In the genomic region with DNA sequence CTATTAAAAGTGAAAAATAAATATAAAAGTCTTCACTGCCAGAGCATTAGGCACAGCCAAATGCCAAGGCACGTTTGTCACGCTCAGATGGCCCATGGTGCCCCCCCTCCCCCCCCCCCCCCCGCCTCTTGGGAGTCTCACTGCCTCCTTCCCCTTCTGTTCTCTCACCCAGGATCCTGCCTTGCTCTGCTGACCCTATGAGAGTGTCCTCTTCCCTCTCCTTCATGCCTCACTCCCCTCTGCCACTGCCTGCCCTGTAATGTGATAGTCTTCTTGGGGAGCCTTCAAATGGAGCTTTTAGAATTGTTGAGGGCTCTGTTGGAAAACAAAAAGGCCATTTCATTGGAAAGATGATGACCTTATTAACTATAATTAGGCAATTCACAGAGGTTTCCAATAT, we compare ENCODE assay signal across 23 mouse cellular contexts. TPM values are rescaled to one million over a fixed set of nuclear protein-coding genes. Genes with fewer than 3 reads are reported as not detected.
A peak's percentile ranks its signal among the peaks of the same experiment; 100 is the strongest.
DNase-seq lines count a peak whose midpoint lies in the region; ATAC-seq and TF ChIP-seq lines count a peak whose summit lies in the region.
"Had no signal": no experiment of that assay in that cellular context is flagged by ENCODE, and none has a peak within 500 bp of the region (broad histone marks: within the 10 kb centered on the region; RNA-seq: fewer than 3 reads in every experiment).

No protein-coding gene starts in this region.

- no peak for TF ChIP-seq CTCF in kidney, postnatal 0 days (IDR thresholded peaks at IDR 0.05; ENCODE audit: low read depth)

- 0 out of 2 replicates have a peak overlapping the region, but pooled peaks have one; percentile 42 for H3K27ac ChIP-seq in kidney, embryonic 14.5 days (ENCODE audit: low read depth, low read length)
- H3K27ac ChIP-seq in kidney, postnatal 0 days, result no peak overlapping the region; the same call in 1 of the 2 replicates
- no peak overlapping the region for H3K27ac ChIP-seq in forebrain, embryonic 14.5 days (ENCODE audit: low read depth, low read length)
- H3K27ac ChIP-seq: embryonic facial prominence, embryonic 12.5 days; embryonic facial prominence, embryonic 15.5 days; forebrain, embryonic 15.5 days; heart, embryonic 15.5 days; hindbrain, embryonic 14.5 days had no signal

- no peak overlapping the region for H3K4me3 ChIP-seq in kidney, embryonic 14.5 days (ENCODE audit: low read length)
- no peak overlapping the region for H3K4me3 ChIP-seq in kidney, postnatal 0 days (replicated peaks; ENCODE audit: low read depth, low read length)
- H3K4me3 ChIP-seq in forebrain, embryonic 14.5 days (ENCODE audit: low read depth, low read length), result no peak overlapping the region
- H3K4me3 ChIP-seq: embryonic facial prominence, embryonic 12.5 days; embryonic facial prominence, embryonic 15.5 days; forebrain, embryonic 15.5 days; heart, embryonic 12.5 days; heart, embryonic 15.5 days had no signal

- no peak overlapping the region for H3K4me2 ChIP-seq in kidney, embryonic 14.5 days (replicated peaks; ENCODE audit: low read depth, low read length)
- no peak overlapping the region for H3K4me2 ChIP-seq in kidney, postnatal 0 days (ENCODE audit: low read length)
- H3K4me2 ChIP-seq in forebrain, embryonic 14.5 days (ENCODE audit: low read length), result no peak overlapping the region
- H3K4me2 ChIP-seq: embryonic facial prominence, embryonic 12.5 days; embryonic facial prominence, embryonic 15.5 days; forebrain, embryonic 15.5 days; heart, embryonic 12.5 days; heart, embryonic 15.5 days; hindbrain, embryonic 14.5 days had no signal

- peak; percentile 93 for ATAC-seq in kidney, embryonic 14.5 days (ENCODE audit: low FRiP score, low TSS enrichment)
- peak; percentile 90 for ATAC-seq in kidney, postnatal 0 days (replicated peaks; ENCODE audit: low FRiP score, low read depth)
- ATAC-seq in forebrain, embryonic 14.5 days, result no peak
- ATAC-seq: CD4-positive, CD25-positive, alpha-beta regulatory T cell, adult 4 months; forebrain, embryonic 15.5 days had no signal

- no peaks in the 10 kb centered on the region for H3K27me3 ChIP-seq in kidney, embryonic 14.5 days (ENCODE audit: control insufficient read depth, insufficient read depth, low read length)
- no peaks in the 10 kb centered on the region for H3K27me3 ChIP-seq in kidney, postnatal 0 days (ENCODE audit: insufficient read depth, low read length)
- no peaks in the 10 kb centered on the region for H3K27me3 ChIP-seq in forebrain, embryonic 14.5 days (replicated peaks; ENCODE audit: control insufficient read depth, insufficient read depth, low read length)
- H3K27me3 ChIP-seq: embryonic facial prominence, embryonic 12.5 days; embryonic facial prominence, embryonic 15.5 days; forebrain, embryonic 15.5 days; heart, embryonic 12.5 days; heart, embryonic 15.5 days had no signal

- no peak for DNase-seq in kidney, adult 9 months
- DNase-seq in kidney, postnatal 0 days (ENCODE audit: low spot score), result peak; percentile 86
- no peak for DNase-seq in kidney, postnatal 4 days
- peak; percentile 10 to 46 for DNase-seq in kidney, postnatal 25 days
- DNase-seq in forebrain, embryonic 14.5 days (ENCODE audit: low spot score), result no peak
- DNase-seq: adrenal gland, adult 2 months; adrenal gland, postnatal 14 days; cerebellum, adult 11 months; cerebellum, adult 2 months; cerebellum, adult 9-11 months; cerebellum, postnatal 25 days; gastrocnemius, postnatal 25 days; heart, adult 18-20 months; heart, postnatal 10 days; heart, postnatal 36 days had no signal

- no peaks in the 10 kb centered on the region for H3K9me3 ChIP-seq in kidney, embryonic 14.5 days (ENCODE audit: control insufficient read depth, low read length)
- no peaks in the 10 kb centered on the region for H3K9me3 ChIP-seq in kidney, postnatal 0 days (replicated peaks; ENCODE audit: low read length)
- H3K9me3 ChIP-seq in forebrain, embryonic 14.5 days (replicated peaks; ENCODE audit: control insufficient read depth, low read length), result no peaks in the 10 kb centered on the region
- H3K9me3 ChIP-seq: embryonic facial prominence, embryonic 12.5 days; embryonic facial prominence, embryonic 15.5 days; forebrain, embryonic 15.5 days; heart, embryonic 12.5 days; heart, embryonic 15.5 days had no signal

- no peaks in the 10 kb centered on the region for H3K36me3 ChIP-seq in kidney, embryonic 14.5 days (ENCODE audit: control insufficient read depth, insufficient read depth, low read length)
- H3K36me3 ChIP-seq in kidney, postnatal 0 days (ENCODE audit: insufficient read depth, low read length), result no peaks in the 10 kb centered on the region
- H3K36me3 ChIP-seq in forebrain, embryonic 14.5 days (ENCODE audit: control insufficient read depth, insufficient read depth, low read length), result no peaks in the 10 kb centered on the region
- H3K36me3 ChIP-seq: embryonic facial prominence, embryonic 12.5 days; embryonic facial prominence, embryonic 15.5 days; forebrain, embryonic 15.5 days; heart, embryonic 12.5 days; heart, embryonic 15.5 days had no signal

- WGBS in kidney, embryonic 14.5 days, result 7% methylated on average over 2 of the region's 3 CpGs
- 16% methylated on average over 2 of the region's 3 CpGs for WGBS in kidney, postnatal 0 days
- 51% methylated on average over 3 of the region's 3 CpGs for WGBS in forebrain, embryonic 14.5 days

- no peak overlapping the region for H3K9ac ChIP-seq in kidney, embryonic 14.5 days (ENCODE audit: low read depth, low read length)
- H3K9ac ChIP-seq in kidney, postnatal 0 days (ENCODE audit: low read depth, low read length), result no peak overlapping the region
- no peak overlapping the region for H3K9ac ChIP-seq in forebrain, embryonic 14.5 days (ENCODE audit: low read length)
- H3K9ac ChIP-seq: embryonic facial prominence, embryonic 12.5 days; embryonic facial prominence, embryonic 15.5 days; forebrain, embryonic 15.5 days; heart, embryonic 12.5 days; heart, embryonic 15.5 days; hindbrain, embryonic 14.5 days had no signal

- H3K4me1 ChIP-seq in kidney, embryonic 14.5 days (ENCODE audit: control insufficient read depth, insufficient read depth, low read length), result peaks cover 21% of the 10 kb centered on the region
- peaks cover 13% of the 10 kb centered on the region; the same call in 1 of the 2 replicates for H3K4me1 ChIP-seq in kidney, postnatal 0 days (replicated peaks; ENCODE audit: insufficient read depth, low read length)
- peaks cover 8% of the 10 kb centered on the region; the same call in 1 of the 2 replicates for H3K4me1 ChIP-seq in forebrain, embryonic 14.5 days (ENCODE audit: control insufficient read depth, insufficient read depth, low read length)

RNA-seq across cellular contexts. Expression of a gene that starts 38.1 kb away (rescaled TPM):
- 62.4 and 107 TPM in 2 replicates for polyA plus RNA-seq in kidney, embryonic 14.5 days (2014; fragmentation: Nextera tagmentation; extraction: Ambion mirVana)
- 67.3 and 72.7 TPM in 2 replicates for polyA plus RNA-seq in kidney, postnatal 0 days (2015; fragmentation: Nextera tagmentation; extraction: Ambion mirVana)
- polyA plus RNA-seq in forebrain, embryonic 14.5 days (2014; fragmentation: Nextera tagmentation; extraction: Ambion mirVana), result 101 and 113 TPM in 2 replicates

RNA-seq across cellular contexts. Expression of a gene that starts 38.7 kb away (rescaled TPM):
- polyA plus RNA-seq in kidney, embryonic 14.5 days (2014; fragmentation: Nextera tagmentation; extraction: Ambion mirVana), result 3.4 and 6.0 TPM in 2 replicates
- 5.3 and 6.6 TPM in 2 replicates for polyA plus RNA-seq in kidney, postnatal 0 days (2015; fragmentation: Nextera tagmentation; extraction: Ambion mirVana)
- 3.5 and 3.7 TPM in 2 replicates for polyA plus RNA-seq in forebrain, embryonic 14.5 days (2014; fragmentation: Nextera tagmentation; extraction: Ambion mirVana)

Comparison
In these comparisons a context has a peak if more than half of its experiments do, and no peak if none do; other contexts are left out.
1. DNase-seq: peak in kidney, postnatal 0 days (single experiment) and kidney, postnatal 25 days (2 of 2); none in kidney, adult 9 months (single experiment), kidney, postnatal 4 days (0 of 2) and forebrain, embryonic 14.5 days (single experiment).